Mouse (Mus musculus): ENCODE data around the gene 1700018F24Rik. TPM values are rescaled to one million over a fixed set of nuclear protein-coding genes. Genes with fewer than 3 reads are reported as not detected.

1700018F24Rik gene
- polyA plus RNA-seq, 1 experiment: not detected

GRCm38 (mm10) chr5:145057907-145058306, 15.1 kb downstream of the 1700018F24Rik start:
- Histone ChIP-seq H3K36me3 (ENCODE audit: control insufficient read depth, insufficient read depth) (no peaks in the 10 kb centered on the region), H3K79me3 (ENCODE audit: low read depth) (no peaks in the 10 kb centered on the region), H3K4me3 (ENCODE audit: insufficient read depth, poor library complexity, severe bottlenecking) (no peak overlapping the region), H3K79me2 (ENCODE audit: control insufficient read depth, insufficient read depth) (no peaks in the 10 kb centered on the region), H3K27me3 (ENCODE audit: control insufficient read depth, insufficient read depth, insufficient read length) (no peaks in the 10 kb centered on the region), H3ac (ENCODE audit: control insufficient read depth, insufficient read length, low read depth) (no peak overlapping the region)
- TF ChIP-seq USF1 (IDR thresholded peaks at IDR 0.05; ENCODE audit: low read depth) (no peak), MYOG (IDR thresholded peaks at IDR 0.05; ENCODE audit: control insufficient read depth, extremely low read depth, insufficient read length) (no peak), FOSL1 (IDR thresholded peaks at IDR 0.05; ENCODE audit: insufficient read depth, low read length, poor library complexity, severe bottlenecking) (no peak), CEBPB (IDR thresholded peaks at IDR 0.05; ENCODE audit: low read depth) (no peak)

GRCm38 (mm10) chr5:145058722-145059121, 15.9 kb downstream of the 1700018F24Rik start:
- Histone ChIP-seq H3K79me3 (ENCODE audit: low read depth) (no peaks in the 10 kb centered on the region), H3K27me3 (ENCODE audit: control insufficient read depth, insufficient read depth, insufficient read length) (no peaks in the 10 kb centered on the region), H3ac (ENCODE audit: control insufficient read depth, insufficient read length, low read depth) (no peak overlapping the region), H3K36me3 (ENCODE audit: control insufficient read depth, insufficient read depth) (no peaks in the 10 kb centered on the region), H3K4me3 (ENCODE audit: insufficient read depth, poor library complexity, severe bottlenecking) (no peak overlapping the region), H3K79me2 (ENCODE audit: control insufficient read depth, insufficient read depth) (no peaks in the 10 kb centered on the region)
- TF ChIP-seq CTCF (IDR thresholded peaks at IDR 0.05; ENCODE audit: control insufficient read depth, insufficient read depth, insufficient read length): no peak
- TF ChIP-seq USF1 (IDR thresholded peaks at IDR 0.05; ENCODE audit: low read depth): no peak
- TF ChIP-seq MYOG (IDR thresholded peaks at IDR 0.05; ENCODE audit: control insufficient read depth, extremely low read depth, insufficient read length): no peak
- no peak for TF ChIP-seq CEBPB (IDR thresholded peaks at IDR 0.05; ENCODE audit: low read depth)

DNA sequence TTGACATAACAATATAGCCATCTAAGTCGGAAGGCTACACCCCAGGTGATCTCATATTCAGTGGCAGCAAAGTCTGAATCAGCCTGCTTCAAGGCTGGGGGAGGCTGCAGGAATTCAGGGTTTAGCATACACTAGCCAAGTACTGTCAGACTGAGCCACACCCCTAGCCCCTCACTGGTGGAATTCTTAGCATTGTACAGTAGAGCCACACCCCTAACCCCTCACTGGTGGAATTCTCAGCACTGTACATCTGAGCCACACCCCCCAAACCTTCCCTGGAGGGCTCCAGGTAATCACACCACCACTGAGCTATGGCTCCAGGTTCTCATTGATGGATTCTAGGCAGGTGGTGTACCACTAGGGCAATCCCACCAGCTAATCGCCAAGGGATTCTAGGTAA, 16.7 kb downstream of the 1700018F24Rik start:
- no peak for TF ChIP-seq CEBPB (IDR thresholded peaks at IDR 0.05; ENCODE audit: low read depth)
- no peak for TF ChIP-seq FOSL1 (IDR thresholded peaks at IDR 0.05; ENCODE audit: insufficient read depth, low read length, poor library complexity, severe bottlenecking)
- no peak for TF ChIP-seq CTCF (IDR thresholded peaks at IDR 0.05; ENCODE audit: control insufficient read depth, insufficient read depth, insufficient read length)
- TF ChIP-seq USF1 (IDR thresholded peaks at IDR 0.05; ENCODE audit: low read depth): no peak
- no peak for TF ChIP-seq MYOG (IDR thresholded peaks at IDR 0.05; ENCODE audit: control insufficient read depth, extremely low read depth, insufficient read length)
- TF ChIP-seq MYOD1 (IDR thresholded peaks at IDR 0.05; ENCODE audit: control insufficient read depth, insufficient read length, low read depth): no peak
- no peak for TF ChIP-seq MAX (IDR thresholded peaks at IDR 0.05)
- Histone ChIP-seq H3K79me3 (ENCODE audit: low read depth) (no peaks in the 10 kb centered on the region), H3K4me3 (ENCODE audit: insufficient read depth, poor library complexity, severe bottlenecking) (no peak overlapping the region), H3K36me3 (ENCODE audit: control insufficient read depth, insufficient read depth) (no peaks in the 10 kb centered on the region), H3K79me2 (ENCODE audit: control insufficient read depth, insufficient read depth) (no peaks in the 10 kb centered on the region), H3K27me3 (ENCODE audit: control insufficient read depth, insufficient read depth, insufficient read length) (no peaks in the 10 kb centered on the region), H3ac (ENCODE audit: control insufficient read depth, insufficient read length, low read depth) (no peak overlapping the region)

DNA sequence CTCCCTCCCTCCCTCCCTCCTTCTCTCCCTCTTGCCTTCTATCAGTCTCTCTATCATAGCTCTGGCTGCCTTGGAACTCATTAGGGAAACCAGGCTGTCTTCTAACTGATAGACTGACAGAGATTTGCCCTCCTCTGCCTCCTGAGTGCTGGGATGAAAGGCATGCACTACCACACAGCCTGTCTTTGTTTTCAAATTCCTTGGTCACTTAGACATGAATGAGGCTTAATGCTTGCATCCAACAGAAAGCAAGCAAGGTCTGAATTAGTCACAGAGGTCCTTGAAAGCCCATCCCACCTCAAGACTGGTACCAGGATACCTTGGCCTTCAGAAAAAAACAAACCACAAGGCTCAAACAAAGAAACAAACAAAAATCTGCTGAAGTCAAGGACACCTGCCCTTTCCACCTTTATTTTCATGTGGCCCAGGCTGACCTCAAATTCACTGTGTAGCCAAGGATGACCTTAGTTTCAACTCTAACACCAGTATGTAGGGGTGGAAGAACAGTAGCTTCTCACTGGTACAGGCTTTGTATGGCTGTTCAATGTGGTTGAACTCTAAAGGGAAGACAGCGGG, 22.1 kb downstream of the 1700018F24Rik start:
- Histone ChIP-seq H3ac (ENCODE audit: control insufficient read depth, insufficient read length, low read depth) (no peak overlapping the region), H3K36me3 (ENCODE audit: control insufficient read depth, insufficient read depth) (no peaks in the 10 kb centered on the region), H3K79me3 (ENCODE audit: low read depth) (no peaks in the 10 kb centered on the region), H3K4me3 (ENCODE audit: insufficient read depth, poor library complexity, severe bottlenecking) (no peak overlapping the region), H3K27me3 (ENCODE audit: control insufficient read depth, insufficient read depth, insufficient read length) (no peaks in the 10 kb centered on the region), H3K79me2 (ENCODE audit: control insufficient read depth, insufficient read depth) (no peaks in the 10 kb centered on the region)
- TF ChIP-seq MAX (IDR thresholded peaks at IDR 0.05) (no peak), CTCF (IDR thresholded peaks at IDR 0.05; ENCODE audit: control insufficient read depth, insufficient read depth, insufficient read length) (no peak), MYOD1 (IDR thresholded peaks at IDR 0.05; ENCODE audit: control insufficient read depth, insufficient read length, low read depth) (no peak), USF1 (IDR thresholded peaks at IDR 0.05; ENCODE audit: low read depth) (no peak), MYOG (IDR thresholded peaks at IDR 0.05; ENCODE audit: control insufficient read depth, extremely low read depth, insufficient read length) (no peak), FOSL1 (IDR thresholded peaks at IDR 0.05; ENCODE audit: insufficient read depth, low read length, poor library complexity, severe bottlenecking) (no peak), CEBPB (IDR thresholded peaks at IDR 0.05; ENCODE audit: low read depth) (no peak)

DNA sequence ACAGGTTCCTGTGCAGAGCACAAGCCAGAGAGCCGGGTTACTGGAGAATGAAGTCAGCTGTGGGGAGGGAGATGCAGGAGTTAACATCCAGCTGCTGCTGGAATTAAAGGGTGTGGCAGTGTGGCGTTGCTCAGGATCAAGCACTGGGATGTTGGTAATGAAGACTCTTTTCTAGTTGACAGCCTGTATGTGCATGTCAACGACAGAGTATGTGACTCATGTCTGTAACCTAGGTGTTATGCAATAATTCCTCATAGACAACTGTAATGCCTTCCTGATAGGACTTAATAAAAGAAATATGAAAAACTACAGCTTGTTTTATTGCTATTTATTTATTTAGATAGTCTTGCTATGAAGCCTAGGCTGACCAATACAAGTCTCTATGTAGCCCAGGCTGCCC, 26.1 kb downstream of the 1700018F24Rik start:
- no peaks in the 10 kb centered on the region for H3K79me3 ChIP-seq (ENCODE audit: low read depth)
- H3K4me3 ChIP-seq (ENCODE audit: insufficient read depth, poor library complexity, severe bottlenecking): no peak overlapping the region
- no peak overlapping the region for H3ac ChIP-seq (ENCODE audit: control insufficient read depth, insufficient read length, low read depth)
- H3K36me3 ChIP-seq (ENCODE audit: control insufficient read depth, insufficient read depth): no peaks in the 10 kb centered on the region
- TF ChIP-seq MAX (IDR thresholded peaks at IDR 0.05): no peak
- TF ChIP-seq CEBPB (IDR thresholded peaks at IDR 0.05; ENCODE audit: low read depth): peak; percentile 83
- H3K27me3 ChIP-seq (ENCODE audit: control insufficient read depth, insufficient read depth, insufficient read length): no peaks in the 10 kb centered on the region
- H3K79me2 ChIP-seq (ENCODE audit: control insufficient read depth, insufficient read depth): no peaks in the 10 kb centered on the region

DNA sequence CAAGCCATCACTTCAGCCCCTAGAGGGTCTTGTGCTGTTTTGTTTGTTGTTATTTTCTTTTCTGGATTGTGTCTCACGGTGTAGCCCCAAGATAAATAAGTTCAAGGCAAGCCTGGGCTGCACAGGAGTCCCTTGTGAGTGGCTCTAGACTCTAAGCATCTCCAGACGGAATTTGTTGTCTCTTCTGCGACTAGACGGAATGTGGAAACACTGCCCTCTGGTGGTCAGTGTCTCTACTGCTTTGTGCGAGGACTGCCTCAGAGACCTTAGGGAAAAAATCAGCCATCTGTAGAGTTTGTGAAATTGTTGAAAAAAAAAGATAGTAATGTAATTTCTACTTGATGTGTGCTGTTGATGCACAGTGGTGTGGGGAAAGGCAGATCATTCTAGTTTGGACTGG, 26.9 kb downstream of the 1700018F24Rik start:
- no peaks in the 10 kb centered on the region for H3K79me3 ChIP-seq (ENCODE audit: low read depth)
- no peak overlapping the region for H3ac ChIP-seq (ENCODE audit: control insufficient read depth, insufficient read length, low read depth)
- TF ChIP-seq FOSL1 (IDR thresholded peaks at IDR 0.05; ENCODE audit: insufficient read depth, low read length, poor library complexity, severe bottlenecking) (no peak), CTCF (IDR thresholded peaks at IDR 0.05; ENCODE audit: control insufficient read depth, insufficient read depth, insufficient read length) (peak; percentile 47), MAX (IDR thresholded peaks at IDR 0.05) (no peak)

More for the DNA sequence above, 26.9 kb downstream of the 1700018F24Rik start:
- no peak overlapping the region for H3K4me3 ChIP-seq (ENCODE audit: insufficient read depth, poor library complexity, severe bottlenecking)
- peaks cover 5% of the 10 kb centered on the region for H3K27me3 ChIP-seq (ENCODE audit: control insufficient read depth, insufficient read depth, insufficient read length)
- H3K36me3 ChIP-seq (ENCODE audit: control insufficient read depth, insufficient read depth): no peaks in the 10 kb centered on the region
- no peaks in the 10 kb centered on the region for H3K79me2 ChIP-seq (ENCODE audit: control insufficient read depth, insufficient read depth)

All from C2C12 (cell line).